Mouse (Mus musculus): Measurements from ENCODE around the gene Cyp4a10.

DNA sequence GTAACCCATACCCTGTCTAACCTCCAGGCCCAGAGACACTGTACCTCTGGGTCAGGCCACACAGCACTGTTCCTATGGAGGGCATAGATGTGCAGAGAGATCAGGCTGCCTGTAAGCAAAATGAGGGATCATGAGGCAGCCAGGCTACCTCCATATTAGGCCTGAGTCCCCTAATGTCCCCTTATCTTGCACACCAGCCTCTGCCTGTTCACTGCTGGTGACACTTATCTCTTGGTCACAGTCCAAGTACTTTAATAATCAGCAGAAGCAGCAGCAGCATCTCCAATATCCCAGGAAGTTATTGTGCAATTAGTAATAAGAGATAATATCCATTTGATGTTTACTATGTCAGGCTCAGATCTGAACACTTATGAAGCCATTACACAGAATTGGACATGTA, 65.0 kb downstream of the Cyp4a10 start:
- no peak for TF ChIP-seq CTCF (IDR thresholded peaks at IDR 0.05; ENCODE audit: borderline replicate concordance, control insufficient read depth, extremely low read depth, insufficient read depth, low read length, poor library complexity)
- no peak for TF ChIP-seq POLR2A (IDR thresholded peaks at IDR 0.05; ENCODE audit: control insufficient read depth, extremely low read depth, insufficient read depth, low read length, poor library complexity)

All from thymus, adult 2 months (tissue).